Mouse (Mus musculus): ENCODE data around the gene Gpr156. TPM values are rescaled to one million over a fixed set of nuclear protein-coding genes. Genes with fewer than 3 reads are reported as not detected.
"Not testable (repeated sequence)": the region's sequence is repeated elsewhere in the genome, so short reads cannot be mapped to it uniquely, and the experiment has no call there.

Gpr156 gene
- polyA plus RNA-seq, 1 experiment, result not detected

GRCm38 (mm10) chr16:37956076-37956676 lies 39.9 kb downstream of the Gpr156 start:
- 79% methylated on average over 14 of the region's 14 CpGs for WGBS

DNA sequence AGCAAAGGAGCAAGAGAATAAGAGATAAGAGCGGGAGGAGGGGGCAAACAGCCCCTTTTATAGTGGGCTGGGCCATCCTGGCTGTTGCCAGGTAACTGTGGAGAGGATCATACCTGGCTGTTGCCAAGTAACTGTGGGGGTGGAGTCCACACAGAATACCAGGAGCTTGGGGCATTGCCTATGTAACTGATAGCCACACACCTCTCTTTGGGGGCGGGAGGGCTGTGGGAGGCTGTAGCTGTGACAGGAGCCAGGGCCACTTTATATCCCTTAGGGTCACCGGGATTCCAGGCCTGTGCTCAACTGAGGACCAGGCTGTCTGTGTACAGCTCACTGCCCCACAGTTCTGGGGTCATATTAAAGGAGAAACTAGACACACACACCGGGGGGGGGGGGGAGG lies 40.5 kb downstream of the Gpr156 start:
- WGBS, result 65% methylated on average over 4 of the region's 4 CpGs

More at GRCm38 (mm10) chr16:37956076-37956676, 39.9 kb downstream of the Gpr156 start:
- no peak for TF ChIP-seq CTCF (IDR thresholded peaks at IDR 0.05; ENCODE audit: control insufficient read depth, insufficient read depth, low read length)
- Histone ChIP-seq H3K4me1 (ENCODE audit: control insufficient read depth, insufficient read depth, low read length) (no peaks in the 10 kb centered on the region), H3K4me3 (replicated peaks; ENCODE audit: control insufficient read depth, low read depth, low read length) (no peak overlapping the region), H3K27ac (ENCODE audit: control insufficient read depth, insufficient read depth, low read depth, low read length, poor library complexity) (no peak overlapping the region)

GRCm38 (mm10) chr16:37962696-37963095 lies 46.4 kb downstream of the Gpr156 start:
- not testable (repeated sequence) for H3K4me1 ChIP-seq (ENCODE audit: control insufficient read depth, insufficient read depth, low read length); H3K4me3 ChIP-seq (replicated peaks; ENCODE audit: control insufficient read depth, low read depth, low read length); H3K27ac ChIP-seq (ENCODE audit: control insufficient read depth, insufficient read depth, low read depth, low read length, poor library complexity)
- WGBS, result 74% methylated on average over 4 of the region's 4 CpGs

More for the DNA sequence above, 40.5 kb downstream of the Gpr156 start:
- no peak overlapping the region for H3K4me3 ChIP-seq (replicated peaks; ENCODE audit: control insufficient read depth, low read depth, low read length)
- H3K27ac ChIP-seq (ENCODE audit: control insufficient read depth, insufficient read depth, low read depth, low read length, poor library complexity), result no peak overlapping the region
- TF ChIP-seq CTCF (IDR thresholded peaks at IDR 0.05; ENCODE audit: control insufficient read depth, insufficient read depth, low read length) (no peak), POLR2A (IDR thresholded peaks at IDR 0.05; ENCODE audit: borderline replicate concordance, control insufficient read depth, low read depth, low read length) (no peak)
- no peaks in the 10 kb centered on the region for H3K4me1 ChIP-seq (ENCODE audit: control insufficient read depth, insufficient read depth, low read length)

GRCm38 (mm10) chr16:37963331-37964281 lies 47.3 kb downstream of the Gpr156 start:
- WGBS, result 14% methylated on average over 15 of the region's 15 CpGs
- no peaks in the 10 kb centered on the region for H3K4me1 ChIP-seq (ENCODE audit: control insufficient read depth, insufficient read depth, low read length)
- no peak overlapping the region for H3K27ac ChIP-seq (ENCODE audit: control insufficient read depth, insufficient read depth, low read depth, low read length, poor library complexity)
- no peak overlapping the region for H3K4me3 ChIP-seq (replicated peaks; ENCODE audit: control insufficient read depth, low read depth, low read length)
- TF ChIP-seq CTCF (IDR thresholded peaks at IDR 0.05; ENCODE audit: control insufficient read depth, insufficient read depth, low read length), result no peak
- no peak for TF ChIP-seq POLR2A (IDR thresholded peaks at IDR 0.05; ENCODE audit: borderline replicate concordance, control insufficient read depth, low read depth, low read length)

- no peaks in the 10 kb centered on the region for H3K4me1 ChIP-seq (ENCODE audit: control insufficient read depth, insufficient read depth, low read length)
- no peak overlapping the region for H3K4me3 ChIP-seq (replicated peaks; ENCODE audit: control insufficient read depth, low read depth, low read length)
- no peak overlapping the region for H3K27ac ChIP-seq (ENCODE audit: control insufficient read depth, insufficient read depth, low read depth, low read length, poor library complexity)
- 73% methylated on average over 4 of the region's 4 CpGs for WGBS
- TF ChIP-seq CTCF (IDR thresholded peaks at IDR 0.05; ENCODE audit: control insufficient read depth, insufficient read depth, low read length), result no peak
- no peak for TF ChIP-seq POLR2A (IDR thresholded peaks at IDR 0.05; ENCODE audit: borderline replicate concordance, control insufficient read depth, low read depth, low read length)
These were observed 48.2 kb downstream of the Gpr156 start for GRCm38 (mm10) chr16:37964380-37965070.

DNA sequence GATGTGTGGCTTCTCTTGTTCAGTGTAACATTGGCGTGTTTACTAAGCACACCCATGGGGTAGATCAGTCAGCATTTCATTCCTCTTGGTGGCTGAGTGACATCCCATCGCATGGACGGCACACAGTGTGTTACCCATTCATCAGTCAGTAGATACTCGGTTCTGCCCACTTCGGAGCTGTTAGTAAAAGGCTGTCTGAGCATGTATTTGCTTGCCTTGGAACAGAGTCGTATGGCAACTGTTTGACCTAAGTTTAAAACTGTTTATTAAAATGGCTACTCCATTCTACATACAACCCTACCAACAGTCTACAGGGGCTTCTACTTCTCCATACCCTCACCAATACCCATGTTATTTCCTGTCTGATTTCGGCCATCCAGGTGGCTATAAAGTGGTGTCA lies 50.6 kb downstream of the Gpr156 start:
- Histone ChIP-seq H3K27ac (ENCODE audit: control insufficient read depth, insufficient read depth, low read depth, low read length, poor library complexity) (no peak overlapping the region), H3K4me3 (replicated peaks; ENCODE audit: control insufficient read depth, low read depth, low read length) (no peak overlapping the region), H3K4me1 (ENCODE audit: control insufficient read depth, insufficient read depth, low read length) (no peaks in the 10 kb centered on the region)
- 77% methylated on average over 7 of the region's 7 CpGs for WGBS
- TF ChIP-seq POLR2A (IDR thresholded peaks at IDR 0.05; ENCODE audit: borderline replicate concordance, control insufficient read depth, low read depth, low read length) (no peak), CTCF (IDR thresholded peaks at IDR 0.05; ENCODE audit: control insufficient read depth, insufficient read depth, low read length) (no peak)

GRCm38 (mm10) chr16:37967415-37967814 lies 51.1 kb downstream of the Gpr156 start:
- Histone ChIP-seq H3K27ac (ENCODE audit: control insufficient read depth, insufficient read depth, low read depth, low read length, poor library complexity) (no peak overlapping the region), H3K4me1 (ENCODE audit: control insufficient read depth, insufficient read depth, low read length) (no peaks in the 10 kb centered on the region), H3K4me3 (replicated peaks; ENCODE audit: control insufficient read depth, low read depth, low read length) (no peak overlapping the region)
- no peak for TF ChIP-seq POLR2A (IDR thresholded peaks at IDR 0.05; ENCODE audit: borderline replicate concordance, control insufficient read depth, low read depth, low read length)
- 67% methylated on average over 2 of the region's 2 CpGs for WGBS

DNA sequence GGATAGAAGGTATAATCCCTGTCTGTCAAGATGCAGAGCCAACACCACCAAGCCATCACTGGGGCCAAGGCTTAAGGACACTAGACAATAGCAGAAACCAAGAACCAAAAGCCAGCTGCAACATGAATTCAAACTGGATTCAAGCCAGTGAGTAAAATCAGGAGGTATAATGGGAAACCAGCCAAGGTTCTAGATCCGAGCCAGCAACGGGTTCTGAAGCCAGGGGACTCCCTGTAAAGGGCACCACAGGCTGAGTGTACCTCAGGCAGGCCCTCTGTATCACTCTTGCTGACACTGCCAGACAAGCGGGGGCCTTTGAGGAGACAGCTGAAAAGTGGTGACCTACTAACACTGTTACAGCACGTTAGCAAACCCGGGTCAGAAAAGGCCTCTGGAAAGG lies 55.2 kb downstream of the Gpr156 start:
- no peak for TF ChIP-seq CTCF (IDR thresholded peaks at IDR 0.05; ENCODE audit: control insufficient read depth, insufficient read depth, low read length)
- no peak for TF ChIP-seq POLR2A (IDR thresholded peaks at IDR 0.05; ENCODE audit: borderline replicate concordance, control insufficient read depth, low read depth, low read length)
- no peaks in the 10 kb centered on the region for H3K4me1 ChIP-seq (ENCODE audit: control insufficient read depth, insufficient read depth, low read length)
- no peak overlapping the region for H3K4me3 ChIP-seq (replicated peaks; ENCODE audit: control insufficient read depth, low read depth, low read length)
- 75% methylated on average over 5 of the region's 5 CpGs for WGBS
- no peak overlapping the region for H3K27ac ChIP-seq (ENCODE audit: control insufficient read depth, insufficient read depth, low read depth, low read length, poor library complexity)

Measured in bone marrow, adult 2 months (tissue).